Mouse (Mus musculus) kidney, adult 2 months (tissue): ENCODE data around the gene Irak2. TPM values are rescaled to one million over a fixed set of nuclear protein-coding genes. Genes with fewer than 3 reads are reported as not detected.

Source experiments
- DNase-seq: peaks from one replicate; pipeline ENCODE4 v3.0.0; 2021
- H3K27ac ChIP-seq: fragments of 200-500 bp; 2 replicates; pipeline ENCODE4 v1.5.1; 2012; ENCODE audit warnings: low read depth, low read length, control low read depth, inconsistent platforms; ENCODE audit not compliant: insufficient read depth
- H3K27me3 ChIP-seq: fragments of 200-500 bp; replicated peaks from 2 replicates; pipeline ENCODE4 v1.6.1; 2012; ENCODE audit warnings: mild to moderate bottlenecking, moderate library complexity, low read length, inconsistent platforms; ENCODE audit not compliant: control insufficient read depth, insufficient read depth
- H3K36me3 ChIP-seq: fragments of 200-500 bp; 2 replicates; pipeline ENCODE4 v1.6.1; 2012; ENCODE audit warnings: mild to moderate bottlenecking, moderate library complexity, low read length, inconsistent platforms; ENCODE audit not compliant: control insufficient read depth, insufficient read depth
- H3K4me1 ChIP-seq: fragments of 200-500 bp; 2 replicates; pipeline ENCODE4 v1.6.1; 2011; ENCODE audit warnings: low read length; ENCODE audit not compliant: control insufficient read depth, insufficient read depth
- H3K4me3 ChIP-seq: fragments of 200-500 bp; 2 replicates; pipeline ENCODE4 v1.5.1; 2011; ENCODE audit warnings: mild to moderate bottlenecking, low read depth, low read length, control low read depth; ENCODE audit not compliant: insufficient read depth
- CTCF ChIP-seq: fragments of 200-500 bp; conservative IDR thresholded peaks from 2 replicates; pipeline ENCODE4 v1.5.1; 2011; ENCODE audit warnings: low read depth, mild to moderate bottlenecking, control low read depth, low read length, moderate library complexity, mixed read lengths; ENCODE audit not compliant: insufficient read depth, insufficient read length
- POLR2A ChIP-seq: fragments of 200-500 bp; IDR thresholded peaks from one replicate; pipeline ENCODE4 v1.6.1; 2011; ENCODE audit warnings: low read depth, low read length, control low read depth
- WGBS: fragments of 180-500 bp; shearing (Covaris S2); methylation state at CpG from one replicate; pipeline ENCODE4 v1.1.7; 2018; 5-methylcytosine and 5-hydroxymethylcytosine counted together
- polyA plus RNA-seq: library from polyadenylated mRNA; depleted of rRNA; stranded (reverse); fragments of >200 nt; gene quantifications from 2 replicates; pipeline ENCODE4 v1.2.3, GENCODE M21; 2012; rRNA removed

Gene Irak2
- polyA plus RNA-seq, result 53.8 and 67.1 TPM in 2 replicates

DNA sequence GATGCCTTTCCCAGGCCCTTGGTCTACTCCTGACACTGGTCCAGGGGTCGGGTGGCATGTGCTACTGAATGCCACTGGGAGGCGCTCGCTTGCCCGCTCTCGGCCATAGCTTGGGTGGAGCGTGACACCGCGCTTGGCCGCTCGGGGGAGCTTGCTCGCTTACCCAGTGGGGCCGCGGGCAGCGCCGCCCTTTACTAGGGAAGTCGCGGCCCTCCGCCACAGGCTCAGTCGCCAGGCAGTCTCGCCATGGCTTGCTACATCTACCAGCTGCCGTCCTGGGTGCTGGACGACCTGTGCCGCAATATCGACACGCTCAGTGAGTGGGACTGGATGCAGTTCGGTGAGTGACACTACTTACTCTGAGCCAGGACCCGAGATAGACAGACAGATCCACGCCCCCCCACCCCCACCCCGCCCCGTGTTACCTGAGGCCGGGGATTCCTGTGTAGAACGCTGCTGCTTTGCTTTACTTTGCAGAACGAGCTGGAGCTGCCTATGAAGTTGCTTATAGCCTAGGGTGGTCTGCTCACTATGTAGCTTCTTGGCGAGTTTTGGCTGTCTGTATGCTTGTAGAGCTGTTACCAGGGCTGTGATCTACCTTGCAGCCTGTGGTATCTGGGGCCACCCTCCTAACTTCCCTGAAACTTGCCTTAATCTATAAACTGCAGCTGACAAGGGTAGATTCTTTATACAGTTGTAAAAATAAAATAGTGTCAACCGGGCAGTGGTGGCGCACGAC is at the start of gene Irak2:
Gene Irak2, plus strand, starts transcription at position 166 of the 739 bp plus-strand sequence.
- peak within 1 kb of the TSS; percentile 96 for H3K4me3 ChIP-seq
- WGBS, result 6% methylated on average over 37 of the region's 37 CpGs
- no peaks in the 10 kb centered on the region for H3K36me3 ChIP-seq
- no peaks in the 10 kb centered on the region for H3K27me3 ChIP-seq
- DNase-seq, result peak; percentile 97
- TF ChIP-seq POLR2A (peak; percentile 84), CTCF (peak; percentile 96; the same call in 1 of the 2 replicates)
- H3K27ac ChIP-seq, result peak within 1 kb of the TSS; percentile 85
- H3K4me1 ChIP-seq, result peaks cover 8% of the 10 kb centered on the region; the same call in 1 of the 2 replicates

DNA sequence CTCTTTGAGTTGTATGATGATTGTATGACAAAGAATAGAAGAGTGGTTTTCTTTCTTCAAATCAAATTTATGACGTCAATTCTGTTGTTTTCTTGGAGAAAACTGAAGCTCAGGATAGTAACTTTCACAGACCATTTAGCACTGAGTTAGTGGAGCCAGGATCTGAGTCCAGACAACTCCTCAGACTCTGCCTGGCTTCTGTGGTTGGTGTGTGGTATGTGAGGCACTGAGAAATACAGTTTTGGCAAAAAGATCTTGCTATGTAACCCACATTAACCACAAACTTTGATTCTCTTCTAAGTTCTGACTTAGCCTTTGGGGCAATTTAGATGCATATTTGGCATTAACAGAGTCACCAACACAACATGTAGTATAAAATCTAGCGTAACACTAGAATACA is 45.6 kb upstream of the Irak2 start:
- 96% methylated on average over 2 of the region's 2 CpGs for WGBS
- no peak for DNase-seq
- Histone ChIP-seq H3K27me3 (no peaks in the 10 kb centered on the region), H3K36me3 (no peaks in the 10 kb centered on the region), H3K27ac (no peak overlapping the region), H3K4me3 (no peak overlapping the region), H3K4me1 (no peaks in the 10 kb centered on the region)
- no peak for TF ChIP-seq CTCF
- no peak for TF ChIP-seq POLR2A

DNA sequence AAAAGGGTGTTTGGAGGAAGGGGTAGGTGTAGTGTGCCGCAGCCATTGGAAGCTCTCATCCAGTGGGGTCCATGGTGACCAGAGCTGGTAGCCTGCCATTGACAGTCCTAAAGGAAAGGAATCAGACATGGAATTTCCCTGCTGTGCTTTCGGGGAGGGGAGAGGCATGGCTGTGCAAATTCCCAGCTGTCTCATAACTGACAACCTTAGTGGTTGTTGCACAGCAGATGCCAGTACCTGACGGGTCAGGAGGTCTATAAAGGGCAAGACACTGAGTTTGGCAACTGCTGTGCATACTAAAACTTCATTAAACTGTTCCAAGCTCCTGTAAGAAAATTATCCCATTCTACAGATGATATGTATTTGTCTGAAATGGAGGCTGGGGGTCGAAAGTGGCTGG is 40.3 kb upstream of the Irak2 start:
- TF ChIP-seq CTCF, result no peak
- TF ChIP-seq POLR2A, result no peak
- 94% methylated on average over 4 of the region's 4 CpGs for WGBS
- Histone ChIP-seq H3K27ac (no peak overlapping the region), H3K4me3 (no peak overlapping the region), H3K27me3 (no peaks in the 10 kb centered on the region), H3K36me3 (no peaks in the 10 kb centered on the region), H3K4me1 (no peaks in the 10 kb centered on the region)
- no peak for DNase-seq

- H3K27ac ChIP-seq, result no peak overlapping the region
- 70% methylated on average over 5 of the region's 5 CpGs for WGBS
- no peak for DNase-seq
- H3K27me3 ChIP-seq, result no peaks in the 10 kb centered on the region
- no peaks in the 10 kb centered on the region for H3K4me1 ChIP-seq
- TF ChIP-seq POLR2A (no peak), CTCF (no peak)
- H3K36me3 ChIP-seq, result no peaks in the 10 kb centered on the region
- H3K4me3 ChIP-seq, result no peak overlapping the region
These were observed 38.4 kb upstream of the Irak2 start for GRCm38 (mm10) chr6:113599833-113600232.

DNA sequence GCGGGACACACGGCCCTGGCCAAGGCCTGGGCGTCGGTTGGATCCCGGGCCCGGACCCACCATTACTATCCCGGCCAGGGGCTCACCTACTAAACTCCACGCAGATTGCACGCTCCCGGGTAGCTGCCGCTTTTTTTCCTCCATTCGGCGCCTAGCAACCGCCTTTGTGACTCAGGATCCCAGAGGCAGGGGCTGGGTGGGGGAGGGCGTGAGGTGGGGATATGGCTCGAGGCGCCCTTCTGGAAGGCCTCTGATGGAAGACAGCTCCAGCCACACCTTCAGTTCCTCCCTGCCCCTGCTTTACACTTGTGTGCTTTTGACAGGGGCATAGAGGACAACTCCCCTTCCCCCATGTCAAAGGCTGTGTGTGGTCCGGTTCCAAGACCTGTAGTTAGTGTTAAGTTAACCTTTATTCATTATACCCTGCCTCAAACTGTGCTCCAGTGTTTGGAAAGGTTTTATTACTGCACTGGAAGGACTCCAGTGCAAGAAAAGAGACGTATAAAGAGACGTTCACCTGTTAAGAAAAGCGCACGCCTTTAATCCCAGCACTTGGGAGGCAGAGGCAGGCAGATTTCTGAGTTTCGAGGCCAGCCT is 37.6 kb upstream of the Irak2 start, which contains the start of gene Fancd2os:
Gene Fancd2os, minus strand, starts transcription at position 173 of the 597 bp plus-strand sequence.
- no peaks in the 10 kb centered on the region for H3K36me3 ChIP-seq
- no peak within 1 kb of the TSS for H3K4me3 ChIP-seq
- H3K27ac ChIP-seq, result peak within 1 kb of the TSS; percentile 20; the same call in 1 of the 2 replicates
- TF ChIP-seq CTCF, result no peak
- TF ChIP-seq POLR2A, result no peak
- no peaks in the 10 kb centered on the region for H3K4me1 ChIP-seq
- 46% methylated on average over 23 of the region's 23 CpGs for WGBS
- no peaks in the 10 kb centered on the region for H3K27me3 ChIP-seq
- peak; percentile 60 for DNase-seq

- TF ChIP-seq POLR2A (no peak), CTCF (no peak)
- H3K4me1 ChIP-seq, result peaks cover 3% of the 10 kb centered on the region; the same call in 1 of the 2 replicates
- no peaks in the 10 kb centered on the region for H3K27me3 ChIP-seq
- no peaks in the 10 kb centered on the region for H3K36me3 ChIP-seq
- DNase-seq, result no peak
- no peak overlapping the region for H3K4me3 ChIP-seq
- H3K27ac ChIP-seq, result no peak overlapping the region
- 92% methylated on average over 6 of the region's 6 CpGs for WGBS
These were observed 35.4 kb upstream of the Irak2 start for GRCm38 (mm10) chr6:113602821-113603220.

DNA sequence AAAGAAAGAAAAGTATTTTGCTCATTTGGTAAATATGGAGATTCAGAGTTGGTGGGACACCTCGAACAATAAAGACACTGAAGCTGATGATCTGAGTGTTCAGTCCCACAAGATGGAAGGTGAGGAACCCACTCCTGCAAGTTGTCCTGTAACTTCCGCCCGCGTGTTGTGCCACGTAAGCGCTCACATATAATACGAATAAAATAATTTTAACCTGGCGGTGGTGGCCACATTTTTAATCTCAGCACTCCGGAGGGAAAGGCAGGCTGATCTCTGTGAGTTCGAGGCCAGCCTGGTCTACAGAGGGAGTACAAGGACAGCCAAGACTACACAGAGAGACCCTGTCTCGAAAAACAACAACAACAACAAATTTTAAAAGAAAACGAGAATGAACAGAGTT is 34.3 kb upstream of the Irak2 start:
- Histone ChIP-seq H3K36me3 (no peaks in the 10 kb centered on the region), H3K4me3 (peak overlapping the region; percentile 92; the same call in 1 of the 2 replicates), H3K27me3 (no peaks in the 10 kb centered on the region), H3K27ac (peak overlapping the region; percentile 80; the same call in 1 of the 2 replicates), H3K4me1 (peaks cover 6% of the 10 kb centered on the region; the same call in 1 of the 2 replicates)
- 58% methylated on average over 12 of the region's 12 CpGs for WGBS
- no peak for TF ChIP-seq CTCF
- no peak for TF ChIP-seq POLR2A
- no peak for DNase-seq
